Mouse (Mus musculus): ENCODE measurements around the gene Pitx3. TPM values are rescaled to one million over a fixed set of nuclear protein-coding genes. Genes with fewer than 3 reads are reported as not detected.
A peak's percentile ranks its signal among the peaks of the same experiment; 100 is the strongest.
"Not testable (repeated sequence)": the region's sequence is repeated elsewhere in the genome, so short reads cannot be mapped to it uniquely, and the experiment has no call there.

The Pitx3 gene
- polyA plus RNA-seq, 1 experiment from 2014 or later = 0.28 TPM

- no peak for ATAC-seq (ENCODE audit: insufficient read depth)
- Histone ChIP-seq H3K9ac (no peak within 1 kb of the TSS), H3K9me3 (replicated peaks) (no peaks in the 10 kb centered on the region), H3K36me3 (replicated peaks) (no peaks in the 10 kb centered on the region), H3K4me1 (replicated peaks) (peaks cover 24% of the 10 kb centered on the region), H3K4me3 (replicated peaks) (peak within 1 kb of the TSS; percentile 27), H3K4me2 (peak within 1 kb of the TSS; percentile 59), H3K27ac (replicated peaks) (no peak within 1 kb of the TSS), H3K27me3 (peaks cover 90% of the 10 kb centered on the region)
- WGBS (ENCODE audit: insufficient replicate concordance) = 2% methylated on average over 31 of the region's 31 CpGs
Measured at GRCm38 (mm10) chr19:46131694-46132525, 16.2 kb downstream of the Pitx3 start, which contains the start of gene Elovl3. Gene Elovl3 (plus strand): TSS chr19:46131897.

- peaks cover 18% of the 10 kb centered on the region for H3K4me1 ChIP-seq (replicated peaks)
- peaks cover 87% of the 10 kb centered on the region for H3K27me3 ChIP-seq
- H3K9ac ChIP-seq = no peak overlapping the region
- H3K27ac ChIP-seq (replicated peaks) = no peak overlapping the region
- ATAC-seq (ENCODE audit: insufficient read depth) = no peak
- no peaks in the 10 kb centered on the region for H3K9me3 ChIP-seq (replicated peaks)
- WGBS (ENCODE audit: insufficient replicate concordance) = 10% methylated on average over 8 of the region's 8 CpGs
- H3K4me2 ChIP-seq = peak overlapping the region; percentile 59
- H3K4me3 ChIP-seq (replicated peaks) = peak overlapping the region; percentile 27
- no peaks in the 10 kb centered on the region for H3K36me3 ChIP-seq (replicated peaks)
Measured at GRCm38 (mm10) chr19:46131283-46131682, 16.8 kb downstream of the Pitx3 start.

GRCm38 (mm10) chr19:46129737-46130136 is 18.4 kb downstream of the Pitx3 start:
- H3K27ac ChIP-seq (replicated peaks); H3K4me1 ChIP-seq (replicated peaks); H3K9ac ChIP-seq; H3K4me3 ChIP-seq (replicated peaks); H3K9me3 ChIP-seq (replicated peaks); H3K4me2 ChIP-seq; ATAC-seq (ENCODE audit: insufficient read depth); H3K36me3 ChIP-seq (replicated peaks): not testable (repeated sequence)
- H3K27me3 ChIP-seq = peaks cover 73% of the 10 kb centered on the region
- WGBS (ENCODE audit: insufficient replicate concordance) = 56% methylated on average over 6 of the region's 6 CpGs

- no peak for ATAC-seq (ENCODE audit: insufficient read depth)
- H3K9me3 ChIP-seq (replicated peaks) = no peaks in the 10 kb centered on the region
- H3K4me1 ChIP-seq (replicated peaks) = no peaks in the 10 kb centered on the region
- 65% methylated on average over 4 of the region's 4 CpGs for WGBS (ENCODE audit: insufficient replicate concordance)
- peaks cover 39% of the 10 kb centered on the region for H3K27me3 ChIP-seq
- H3K27ac ChIP-seq (replicated peaks) = no peak overlapping the region
- no peak overlapping the region for H3K4me2 ChIP-seq
- no peak overlapping the region for H3K4me3 ChIP-seq (replicated peaks)
- no peaks in the 10 kb centered on the region for H3K36me3 ChIP-seq (replicated peaks)
- H3K9ac ChIP-seq = no peak overlapping the region
Measured at GRCm38 (mm10) chr19:46126301-46126700, 21.8 kb downstream of the Pitx3 start.

- Histone ChIP-seq H3K9me3 (replicated peaks) (no peaks in the 10 kb centered on the region), H3K27ac (replicated peaks) (no peak overlapping the region), H3K9ac (no peak overlapping the region), H3K36me3 (replicated peaks) (no peaks in the 10 kb centered on the region), H3K27me3 (peaks cover 24% of the 10 kb centered on the region), H3K4me2 (no peak overlapping the region), H3K4me3 (replicated peaks) (no peak overlapping the region), H3K4me1 (replicated peaks) (peaks cover under 1% of the 10 kb centered on the region; the same call in 1 of the 2 replicates)
- ATAC-seq (ENCODE audit: insufficient read depth) = no peak
Measured at GRCm38 (mm10) chr19:46124651-46125050, 23.5 kb downstream of the Pitx3 start.

GRCm38 (mm10) chr19:46123876-46124275 is 24.2 kb downstream of the Pitx3 start:
- no peak for ATAC-seq (ENCODE audit: insufficient read depth)
- Histone ChIP-seq H3K9me3 (replicated peaks) (no peaks in the 10 kb centered on the region), H3K36me3 (replicated peaks) (no peaks in the 10 kb centered on the region), H3K9ac (no peak overlapping the region), H3K4me2 (no peak overlapping the region), H3K4me3 (replicated peaks) (no peak overlapping the region), H3K4me1 (replicated peaks) (peaks cover 8% of the 10 kb centered on the region), H3K27ac (replicated peaks) (no peak overlapping the region), H3K27me3 (peaks cover 20% of the 10 kb centered on the region)
- 67% methylated on average over 3 of the region's 3 CpGs for WGBS (ENCODE audit: insufficient replicate concordance)

- Histone ChIP-seq H3K9ac (no peak overlapping the region), H3K4me2 (no peak overlapping the region), H3K4me1 (replicated peaks) (peaks cover 8% of the 10 kb centered on the region), H3K9me3 (replicated peaks) (no peaks in the 10 kb centered on the region), H3K27me3 (peaks cover 3% of the 10 kb centered on the region; the same call in 1 of the 2 replicates), H3K4me3 (replicated peaks) (no peak overlapping the region), H3K36me3 (replicated peaks) (no peaks in the 10 kb centered on the region), H3K27ac (replicated peaks) (no peak overlapping the region)
- ATAC-seq (ENCODE audit: insufficient read depth) = no peak
- 67% methylated on average over 6 of the region's 6 CpGs for WGBS (ENCODE audit: insufficient replicate concordance)
Measured at GRCm38 (mm10) chr19:46120872-46121271, 27.3 kb downstream of the Pitx3 start.

GRCm38 (mm10) chr19:46119458-46119857 is 28.7 kb downstream of the Pitx3 start:
- WGBS (ENCODE audit: insufficient replicate concordance) = 25% methylated on average over 3 of the region's 3 CpGs
- no peak overlapping the region; the same call in 1 of the 2 replicates for H3K27ac ChIP-seq (replicated peaks)
- no peak overlapping the region for H3K9ac ChIP-seq
- no peak overlapping the region for H3K4me3 ChIP-seq (replicated peaks)
- H3K36me3 ChIP-seq (replicated peaks) = no peaks in the 10 kb centered on the region
- 0 out of 2 replicates have a peak, but pooled peaks cover 3% of the 10 kb centered on the region for H3K27me3 ChIP-seq
- H3K4me2 ChIP-seq = no peak overlapping the region
- no peaks in the 10 kb centered on the region for H3K9me3 ChIP-seq (replicated peaks)
- ATAC-seq (ENCODE audit: insufficient read depth) = peak; percentile 67; the same call in 1 of the 2 replicates
- peaks cover 8% of the 10 kb centered on the region for H3K4me1 ChIP-seq (replicated peaks)

- H3K9me3 ChIP-seq (replicated peaks) = no peaks in the 10 kb centered on the region
- 43% methylated on average over 4 of the region's 4 CpGs for WGBS (ENCODE audit: insufficient replicate concordance)
Measured at GRCm38 (mm10) chr19:46114617-46115016, 33.5 kb downstream of the Pitx3 start.

GRCm38 (mm10) chr19:46110781-46111180 is 37.3 kb downstream of the Pitx3 start:
- no peak for ATAC-seq (ENCODE audit: insufficient read depth)
- WGBS (ENCODE audit: insufficient replicate concordance) = 70% methylated on average over 5 of the region's 5 CpGs
- 0 out of 2 replicates have a peak overlapping the region, but pooled peaks have one; percentile 7 for H3K27ac ChIP-seq (replicated peaks)

More at GRCm38 (mm10) chr19:46114617-46115016, 33.5 kb downstream of the Pitx3 start:
- 0 out of 2 replicates have a peak, but pooled peaks cover 3% of the 10 kb centered on the region for H3K27me3 ChIP-seq
- H3K4me2 ChIP-seq = no peak overlapping the region
- H3K4me1 ChIP-seq (replicated peaks) = peaks cover 7% of the 10 kb centered on the region
- H3K36me3 ChIP-seq (replicated peaks) = no peaks in the 10 kb centered on the region
- no peak for ATAC-seq (ENCODE audit: insufficient read depth)
- H3K4me3 ChIP-seq (replicated peaks) = no peak overlapping the region
- H3K9ac ChIP-seq = no peak overlapping the region
- no peak overlapping the region for H3K27ac ChIP-seq (replicated peaks)

GRCm38 (mm10) chr19:46110214-46110613 is 37.9 kb downstream of the Pitx3 start:
- 0 out of 2 replicates have a peak overlapping the region, but pooled peaks have one; percentile 7 for H3K27ac ChIP-seq (replicated peaks)

More at GRCm38 (mm10) chr19:46110781-46111180, 37.3 kb downstream of the Pitx3 start:
- Histone ChIP-seq H3K4me2 (no peak overlapping the region), H3K9me3 (replicated peaks) (no peaks in the 10 kb centered on the region), H3K4me1 (replicated peaks) (no peaks in the 10 kb centered on the region), H3K4me3 (replicated peaks) (no peak overlapping the region), H3K36me3 (replicated peaks) (no peaks in the 10 kb centered on the region), H3K9ac (no peak overlapping the region), H3K27me3 (no peaks in the 10 kb centered on the region)

More at GRCm38 (mm10) chr19:46110214-46110613, 37.9 kb downstream of the Pitx3 start:
- Histone ChIP-seq H3K4me1 (replicated peaks) (no peaks in the 10 kb centered on the region), H3K4me3 (replicated peaks) (no peak overlapping the region), H3K36me3 (replicated peaks) (no peaks in the 10 kb centered on the region), H3K27me3 (no peaks in the 10 kb centered on the region), H3K9me3 (replicated peaks) (no peaks in the 10 kb centered on the region), H3K4me2 (no peak overlapping the region), H3K9ac (no peak overlapping the region)
- WGBS (ENCODE audit: insufficient replicate concordance) = 68% methylated on average over 2 of the region's 2 CpGs
- no peak for ATAC-seq (ENCODE audit: insufficient read depth)
